Mouse (Mus musculus) spleen, adult 2 months (tissue): ENCODE results near the gene Gse1.

ENCODE experiments used
- CTCF ChIP-seq: fragments of 200-500 bp; IDR thresholded peaks from 2 replicates; pipeline ENCODE4 v1.5.1; 2011; ENCODE audit warnings: mild to moderate bottlenecking, inconsistent platforms; ENCODE audit not compliant: insufficient read depth, insufficient read length, insufficient replicate concordance; ENCODE audit errors: extremely low read depth
- POLR2A ChIP-seq: fragments of 200-500 bp; IDR thresholded peaks from 2 replicates; pipeline ENCODE4 v1.6.1; 2011; ENCODE audit warnings: low read depth, low read length, inconsistent platforms

- TF ChIP-seq CTCF: no peak
- TF ChIP-seq POLR2A: no peak
These were observed 241.9 kb downstream of the Gse1 start for GRCm38 (mm10) chr8:120470170-120470569.
